Mouse (Mus musculus) ES-CJ7 (cell line): ENCODE measurements at regions not wholly inside any gene's neighbourhood (a gene's known extent, or its start where the extent isn't known, plus 50 kb on each side); places are given as distances from the start of the nearest gene placed in this dataset.

ENCODE experiments used
- DNase-seq: peaks from one replicate; pipeline ENCODE4 v3.0.0; 2011; ENCODE audit warnings: low read depth, low spot score

DNA sequence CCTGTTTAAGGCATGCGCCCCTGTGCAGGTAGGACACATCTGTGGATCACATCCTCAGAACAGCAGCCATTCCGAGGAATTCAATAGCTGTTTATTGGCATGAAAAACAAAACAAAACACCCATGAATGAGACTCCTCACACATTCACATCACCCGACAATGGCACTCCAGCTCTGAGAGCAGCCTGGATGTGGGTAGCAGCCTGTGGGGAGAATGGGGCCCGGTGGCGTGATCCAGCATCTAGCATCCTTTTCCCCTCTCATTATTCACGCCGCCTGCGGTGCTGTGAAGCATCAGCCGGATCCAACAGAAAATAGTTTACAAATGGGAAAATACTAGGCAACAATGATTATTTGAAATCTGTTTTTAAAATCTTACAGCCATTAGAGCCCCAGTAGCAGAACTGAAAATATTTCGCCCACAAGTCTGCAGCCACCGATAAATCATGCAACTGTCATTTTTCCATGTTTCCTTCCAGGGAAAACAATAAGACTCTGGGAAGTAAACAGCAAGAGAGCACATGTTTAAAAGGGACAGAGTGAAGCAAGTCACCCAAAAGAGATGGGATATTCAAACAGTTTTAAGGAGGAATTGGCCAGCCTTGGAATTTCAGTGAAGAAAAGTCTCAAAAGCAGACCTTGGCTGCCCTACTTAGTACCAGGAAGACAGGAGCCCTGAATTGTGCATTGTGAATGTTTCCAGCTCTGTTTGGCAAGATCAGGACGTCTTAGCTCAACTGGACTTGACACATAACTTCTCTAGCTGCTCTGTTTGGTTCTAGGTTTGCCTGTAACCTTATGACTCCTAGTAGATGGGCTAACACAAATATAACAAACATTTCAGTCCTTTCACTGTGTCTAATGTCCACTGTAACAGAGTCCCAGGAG, 50.2 kb upstream of the Arntl start:
- no peak for DNase-seq
